Mouse (Mus musculus) liver, embryonic 11.5 days (tissue): ENCODE measurements at regions not wholly inside any gene's neighbourhood (a gene's known extent, or its start where the extent isn't known, plus 50 kb on each side); places are given as distances from the start of the nearest gene placed in this dataset.
"Not testable (repeated sequence)": the region's sequence is repeated elsewhere in the genome, so short reads cannot be mapped to it uniquely, and the experiment has no call there.

Experiments used
- ATAC-seq: fragments of 200-750 bp; cut with Nextera tagmentation; replicated peaks from 2 replicates; pipeline ENCODE4 v1.8.0; 2017; ENCODE audit warnings: moderate number of reproducible peaks, mild to moderate bottlenecking, moderate TSS enrichment, moderate library complexity; ENCODE audit not compliant: low FRiP score
- DNase-seq: peaks from one replicate; pipeline ENCODE4 v3.0.0-alpha.2; 2017; ENCODE audit warnings: low spot score
- H3K27ac ChIP-seq: fragments of 300-500 bp; sonication (generic); 2 replicates; pipeline ENCODE4 v1.5.1; 2014; ENCODE audit warnings: mild to moderate bottlenecking, low read depth, low read length, control low read depth
- H3K27me3 ChIP-seq: fragments of 300-500 bp; sonication (generic); replicated peaks from 2 replicates; pipeline ENCODE4 v1.6.1; 2014; ENCODE audit warnings: low read length, mixed read lengths; ENCODE audit not compliant: control insufficient read depth, insufficient read depth
- H3K36me3 ChIP-seq: fragments of 300-500 bp; sonication (generic); 2 replicates; pipeline ENCODE4 v1.6.1; 2014; ENCODE audit warnings: mild to moderate bottlenecking, low read length, moderate library complexity, mixed read lengths; ENCODE audit not compliant: control insufficient read depth, insufficient read depth
- H3K4me1 ChIP-seq: fragments of 300-500 bp; sonication (generic); replicated peaks from 2 replicates; pipeline ENCODE4 v1.6.1; 2014; ENCODE audit warnings: low read length, mixed read lengths; ENCODE audit not compliant: control insufficient read depth, insufficient read depth
- H3K4me2 ChIP-seq: fragments of 300-500 bp; sonication (generic); 2 replicates; pipeline ENCODE4 v1.6.1; 2014; ENCODE audit warnings: mild to moderate bottlenecking, control low read depth, moderate library complexity
- H3K4me3 ChIP-seq: fragments of 300-500 bp; sonication (generic); 2 replicates; pipeline ENCODE4 v1.5.1; 2014; ENCODE audit warnings: low read depth, low read length, control low read depth
- H3K9ac ChIP-seq: fragments of 300-500 bp; sonication (generic); 2 replicates; pipeline ENCODE4 v1.6.1; 2014; ENCODE audit warnings: low read depth, low read length, control low read depth
- H3K9me3 ChIP-seq: fragments of 300-500 bp; sonication (generic); 2 replicates; pipeline ENCODE4 v1.6.1; 2016; ENCODE audit warnings: low read length, inconsistent platforms, mixed read lengths; ENCODE audit not compliant: control insufficient read depth
- WGBS: fragments of 180-500 bp; shearing (Covaris S2); extraction: QIAGEN DNeasy Blood & Tissue Kit; methylation state at CpG from one replicate; pipeline ENCODE4 v1.1.7; 2014; 5-methylcytosine and 5-hydroxymethylcytosine counted together

DNA sequence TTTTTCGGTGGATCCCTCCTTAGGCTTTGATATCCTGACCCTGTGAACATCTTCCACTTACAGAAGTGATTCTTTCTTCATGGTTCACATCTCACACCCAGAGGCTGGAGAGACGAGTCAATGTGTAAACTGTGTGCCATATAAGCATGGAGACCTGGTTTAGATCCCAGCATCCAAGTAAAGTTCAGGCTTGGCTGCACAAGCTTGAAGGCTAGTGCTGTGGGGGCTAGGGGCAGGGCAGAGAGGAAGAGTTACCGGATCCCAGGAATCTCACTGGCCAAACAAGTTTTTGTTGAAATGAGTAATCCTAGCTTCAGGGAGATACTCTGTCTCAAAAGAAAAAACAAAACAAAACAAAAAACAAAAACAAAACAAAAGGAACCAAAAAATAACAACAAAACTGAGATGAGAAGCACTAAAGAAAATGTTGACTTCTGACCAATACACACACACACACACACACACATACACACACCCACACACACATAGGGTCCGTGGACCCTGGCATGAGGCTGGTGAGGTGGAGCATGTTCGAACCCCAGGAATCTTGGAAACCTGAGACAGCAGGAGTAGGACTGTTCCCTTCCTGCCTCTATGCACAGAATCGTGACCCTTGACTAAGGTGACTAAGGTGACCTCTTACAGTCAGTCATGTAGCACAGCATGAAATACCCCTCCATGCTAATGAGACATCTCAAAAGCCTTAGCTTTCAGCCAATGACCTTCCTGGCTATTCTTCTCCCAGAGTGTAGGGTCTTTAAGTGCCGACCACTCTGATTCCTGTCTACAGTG is 55.2 kb downstream of the Gm12728 start:
- no peak overlapping the region for H3K9ac ChIP-seq
- H3K27me3 ChIP-seq = no peaks in the 10 kb centered on the region
- 78% methylated on average over 7 of the region's 7 CpGs for WGBS
- H3K9me3 ChIP-seq = no peaks in the 10 kb centered on the region
- H3K27ac ChIP-seq = no peak overlapping the region
- H3K36me3 ChIP-seq = no peaks in the 10 kb centered on the region
- DNase-seq (no peak), ATAC-seq (no peak)
- no peak overlapping the region for H3K4me2 ChIP-seq
- no peaks in the 10 kb centered on the region for H3K4me1 ChIP-seq
- no peak overlapping the region for H3K4me3 ChIP-seq

DNA sequence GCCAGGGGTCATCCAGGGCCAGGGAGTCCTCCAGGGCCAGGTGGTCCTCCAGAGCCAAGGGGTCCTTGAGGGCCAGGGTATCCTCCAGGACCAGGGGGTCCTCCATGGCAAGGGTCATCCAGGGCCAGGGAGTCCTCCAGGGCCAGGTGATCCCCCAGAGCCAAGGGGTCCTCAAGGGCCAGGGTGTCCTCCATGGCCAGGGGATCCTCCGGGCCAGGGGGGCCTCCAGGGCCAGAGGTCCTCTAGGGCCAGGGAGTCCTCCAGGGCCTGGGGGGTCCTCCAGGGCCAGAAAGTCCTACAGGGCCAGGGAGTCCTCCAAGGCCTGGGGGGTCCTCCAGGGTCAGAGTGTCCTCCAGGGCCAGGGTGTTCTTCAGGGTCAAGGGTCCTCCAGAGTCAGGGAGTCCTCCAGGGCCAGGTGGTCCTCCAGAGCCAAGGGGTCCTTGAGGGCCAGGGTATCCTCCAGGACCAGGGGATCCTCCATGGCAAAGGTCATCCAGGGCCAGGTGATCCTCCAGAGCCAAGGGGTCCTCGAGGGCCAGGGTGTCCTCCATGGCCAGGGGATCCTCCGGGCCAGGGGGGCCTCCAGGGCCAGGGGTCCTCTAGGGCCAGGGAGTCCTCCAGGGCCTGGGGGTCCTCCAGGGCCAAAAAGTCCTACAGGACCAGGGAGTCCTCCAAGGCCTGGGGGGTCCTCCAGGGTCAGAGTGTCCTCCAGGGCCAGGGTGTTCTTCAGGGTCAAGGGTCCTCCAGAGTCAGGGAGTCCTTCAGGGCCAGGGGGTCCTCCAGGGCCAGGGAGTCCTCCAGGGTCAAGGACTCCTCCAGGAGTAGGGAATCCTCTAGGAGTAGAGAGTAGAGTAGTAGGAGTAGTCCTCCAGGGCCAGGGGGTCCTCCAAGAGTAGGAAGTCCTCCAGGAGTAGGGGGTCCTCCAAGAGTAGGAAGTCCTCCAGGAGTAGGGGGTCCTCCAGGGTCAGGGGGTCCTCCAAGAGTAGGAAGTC is 56.6 kb downstream of the Gm12728 start:
- not testable (repeated sequence) for H3K4me3 ChIP-seq, ATAC-seq, H3K9ac ChIP-seq, H3K4me1 ChIP-seq, H3K36me3 ChIP-seq, H3K9me3 ChIP-seq, DNase-seq, H3K4me2 ChIP-seq, H3K27ac ChIP-seq, H3K27me3 ChIP-seq
- WGBS = 79% methylated on average over 3 of the region's 3 CpGs

DNA sequence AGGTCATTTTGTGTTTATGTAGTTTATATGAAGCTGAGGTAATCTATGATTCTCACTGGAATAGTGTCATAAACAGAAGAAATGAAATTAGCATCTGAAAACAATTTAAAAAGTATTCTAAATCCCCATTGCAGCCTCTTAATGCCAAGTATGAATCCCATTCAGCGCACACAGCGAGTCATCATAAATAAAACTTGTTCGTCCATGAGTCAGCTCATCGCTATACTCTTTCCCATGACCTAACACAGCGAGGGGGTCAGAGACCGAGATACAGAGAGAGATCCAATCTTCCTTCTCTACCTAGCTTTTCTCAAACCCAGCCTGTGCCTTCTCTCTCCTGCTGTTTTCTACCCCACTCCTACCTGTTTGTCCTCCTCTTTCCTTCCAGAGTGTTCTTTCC is 63.4 kb downstream of the Gm12728 start:
- no peaks in the 10 kb centered on the region for H3K9me3 ChIP-seq
- no peak overlapping the region for H3K27ac ChIP-seq
- DNase-seq (no peak), ATAC-seq (no peak)
- H3K9ac ChIP-seq = no peak overlapping the region
- 87% methylated on average over 6 of the region's 6 CpGs for WGBS
- H3K27me3 ChIP-seq = no peaks in the 10 kb centered on the region
- no peaks in the 10 kb centered on the region for H3K36me3 ChIP-seq
- H3K4me3 ChIP-seq = no peak overlapping the region
- no peaks in the 10 kb centered on the region for H3K4me1 ChIP-seq
- H3K4me2 ChIP-seq = no peak overlapping the region

DNA sequence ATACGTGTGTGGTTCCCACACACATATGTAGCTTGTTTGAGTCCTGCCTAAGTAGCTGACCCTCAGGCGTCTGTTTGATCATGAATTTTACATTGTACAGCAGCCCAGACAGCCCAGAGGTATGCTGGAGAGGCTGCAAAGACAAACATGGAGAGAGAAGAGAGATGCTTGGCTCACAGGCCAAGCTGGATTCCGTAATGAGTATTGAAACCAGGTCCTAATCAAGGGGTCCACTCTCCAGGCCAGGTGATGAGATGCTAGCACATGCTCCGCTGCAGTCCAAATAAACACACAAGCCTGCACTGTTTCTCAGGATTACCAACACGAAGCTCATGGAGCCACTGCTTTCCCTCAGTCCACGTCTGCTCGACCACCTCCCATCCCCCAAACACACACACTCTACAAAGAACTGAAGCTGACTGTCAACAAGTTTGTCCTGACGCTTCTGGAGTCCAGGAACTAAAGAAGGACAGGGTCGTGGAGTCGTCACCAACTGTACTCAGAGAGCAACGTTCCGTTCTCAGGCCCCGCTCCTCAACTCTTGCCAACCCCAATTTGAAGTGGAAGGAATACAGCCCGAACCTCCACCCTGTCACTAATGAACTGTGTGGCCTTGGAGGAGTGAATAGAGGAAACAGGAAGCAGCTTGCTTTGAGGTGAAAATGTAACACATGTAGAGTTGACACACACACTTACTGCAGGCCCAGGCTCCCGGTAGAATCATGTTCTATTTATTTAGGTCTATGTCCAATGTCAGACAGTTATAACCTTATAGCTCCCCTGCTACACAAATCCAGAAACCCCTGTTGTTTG is 69.6 kb downstream of the Gm12728 start:
- no peaks in the 10 kb centered on the region for H3K4me1 ChIP-seq
- H3K36me3 ChIP-seq = no peaks in the 10 kb centered on the region
- H3K27me3 ChIP-seq = no peaks in the 10 kb centered on the region
- no peak for DNase-seq
- no peak overlapping the region for H3K27ac ChIP-seq
- no peak overlapping the region for H3K4me3 ChIP-seq
- WGBS = 67% methylated on average over 15 of the region's 15 CpGs
- no peak overlapping the region for H3K9ac ChIP-seq
- H3K4me2 ChIP-seq = no peak overlapping the region
- ATAC-seq = no peak
- H3K9me3 ChIP-seq = no peaks in the 10 kb centered on the region

DNA sequence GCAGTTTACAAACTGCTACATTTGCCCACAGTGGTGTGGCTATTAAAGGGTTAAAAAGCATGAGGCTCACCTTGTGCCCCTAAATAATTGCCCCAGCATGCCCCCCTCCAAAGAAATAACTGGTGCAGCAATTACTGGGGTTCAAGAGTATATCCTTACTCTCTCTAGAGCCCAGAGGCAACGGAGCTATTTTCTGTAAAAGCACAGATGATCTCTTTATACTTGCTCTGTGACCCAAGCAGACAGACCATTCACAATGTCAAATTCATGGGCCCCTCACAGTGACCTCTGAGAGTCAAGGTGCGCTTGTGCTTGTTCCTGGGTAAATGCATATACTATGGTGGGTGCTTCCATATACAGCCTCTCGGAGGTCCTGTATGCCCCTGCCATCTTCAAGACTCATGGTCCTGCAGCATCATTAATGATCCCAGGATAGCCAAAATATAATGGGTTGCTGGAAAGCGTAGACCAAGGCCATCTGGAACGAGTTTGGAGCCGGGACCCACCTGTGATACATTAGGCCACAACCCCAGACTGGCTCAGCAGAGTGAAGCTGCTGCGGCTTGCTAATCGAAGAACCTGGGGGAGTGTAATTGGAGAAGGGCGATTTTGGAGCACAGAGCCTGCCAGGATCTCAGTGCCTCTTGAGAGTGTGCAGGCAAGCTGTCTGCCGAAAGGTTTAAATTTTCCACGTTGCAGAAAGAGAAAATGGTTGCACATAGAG is 71.4 kb downstream of the Gm12728 start:
- Histone ChIP-seq H3K4me1 (no peaks in the 10 kb centered on the region), H3K4me2 (no peak overlapping the region), H3K9ac (no peak overlapping the region), H3K27ac (no peak overlapping the region), H3K36me3 (no peaks in the 10 kb centered on the region), H3K27me3 (no peaks in the 10 kb centered on the region), H3K4me3 (no peak overlapping the region), H3K9me3 (no peaks in the 10 kb centered on the region)
- DNase-seq = no peak
- 59% methylated on average over 11 of the region's 11 CpGs for WGBS
- no peak for ATAC-seq

DNA sequence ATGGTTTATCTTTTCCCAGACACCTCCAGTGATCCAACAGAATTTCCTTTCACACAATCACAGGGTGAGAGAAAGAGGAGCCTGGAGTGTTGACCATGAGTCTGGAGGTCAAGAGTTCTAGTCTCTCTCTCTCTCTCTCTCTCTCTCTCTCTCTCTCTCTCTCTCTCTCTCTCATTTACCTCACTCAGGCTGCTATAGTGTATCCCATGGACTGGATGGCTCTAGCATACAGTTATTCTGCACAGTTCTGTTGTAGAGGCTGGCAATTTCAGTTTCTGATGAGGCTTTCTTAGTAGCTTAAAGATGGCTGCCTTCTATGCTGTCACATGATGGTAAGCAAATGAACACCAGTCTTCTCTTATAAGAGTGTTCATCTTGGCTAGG is 72.0 kb downstream of the Gm12728 start:
- no peaks in the 10 kb centered on the region for H3K9me3 ChIP-seq
- no peak overlapping the region for H3K4me3 ChIP-seq
- DNase-seq = no peak
- no peak overlapping the region for H3K4me2 ChIP-seq
- no peaks in the 10 kb centered on the region for H3K36me3 ChIP-seq
- H3K9ac ChIP-seq = no peak overlapping the region
- H3K4me1 ChIP-seq = no peaks in the 10 kb centered on the region
- H3K27me3 ChIP-seq = no peaks in the 10 kb centered on the region
- no peak overlapping the region for H3K27ac ChIP-seq
- ATAC-seq = no peak

DNA sequence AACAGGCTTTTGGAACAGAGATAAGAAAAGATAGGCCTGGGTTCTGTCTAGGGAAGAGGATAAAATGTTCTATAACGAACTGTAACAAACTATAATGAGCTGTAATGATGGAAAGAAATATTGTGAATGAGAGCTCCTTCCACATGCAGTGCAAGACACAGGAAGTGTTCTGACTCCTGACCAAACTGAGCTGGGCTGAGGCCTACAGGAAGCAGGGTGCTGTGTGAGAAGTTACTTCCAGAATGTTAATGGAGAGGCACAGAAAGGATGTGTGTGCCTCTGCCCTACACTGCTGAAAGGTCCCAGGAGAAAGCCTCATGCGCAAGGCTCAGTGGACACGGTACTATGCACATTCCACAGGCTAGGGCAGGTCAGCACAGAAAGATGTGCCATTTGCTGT is 80.8 kb downstream of the Gm12728 start:
- no peak overlapping the region for H3K4me2 ChIP-seq
- no peak for ATAC-seq
- no peaks in the 10 kb centered on the region for H3K36me3 ChIP-seq
- DNase-seq = no peak
- H3K4me3 ChIP-seq = no peak overlapping the region
- WGBS = 60% methylated on average over 3 of the region's 3 CpGs
- no peak overlapping the region for H3K9ac ChIP-seq
- H3K9me3 ChIP-seq = no peaks in the 10 kb centered on the region
- H3K4me1 ChIP-seq = no peaks in the 10 kb centered on the region
- H3K27me3 ChIP-seq = no peaks in the 10 kb centered on the region
- H3K27ac ChIP-seq = no peak overlapping the region

DNA sequence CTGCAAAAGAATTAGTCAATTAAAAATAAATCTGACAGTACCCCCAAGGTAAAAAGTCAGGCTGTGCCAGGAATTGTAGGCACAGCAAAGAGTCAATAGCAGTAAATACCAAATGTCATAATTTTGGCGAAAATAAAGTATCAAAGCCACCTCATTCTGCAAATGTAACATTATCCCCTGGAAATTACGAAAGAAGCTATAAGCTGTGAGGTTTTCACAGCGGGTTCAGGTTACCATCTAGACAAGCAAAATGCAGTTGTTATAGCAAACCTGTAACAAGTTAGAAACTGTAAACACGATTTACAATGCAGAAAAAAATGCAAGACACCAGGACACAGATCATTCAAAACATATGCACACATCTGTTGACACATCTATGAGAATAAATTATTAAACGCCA is 87.6 kb downstream of the Gm12728 start:
- no peaks in the 10 kb centered on the region for H3K4me1 ChIP-seq
- no peak overlapping the region for H3K27ac ChIP-seq
- H3K4me2 ChIP-seq = no peak overlapping the region
- WGBS = 72% methylated on average over 5 of the region's 5 CpGs
- no peak overlapping the region for H3K4me3 ChIP-seq
- H3K9me3 ChIP-seq = no peaks in the 10 kb centered on the region
- no peaks in the 10 kb centered on the region for H3K27me3 ChIP-seq
- ATAC-seq (no peak), DNase-seq (no peak)
- H3K36me3 ChIP-seq = no peaks in the 10 kb centered on the region
- H3K9ac ChIP-seq = no peak overlapping the region
